Mouse (Mus musculus) T-helper 2 cell (primary cell): Measurements from ENCODE around the gene Rgs6.

Experiments
- in situ Hi-C: fragments of 300-600 bp; cut with MboI, MseI; formaldehyde crosslinking; loops from one replicate; pipeline ENCODE4 v1.15.1; 2025; ENCODE audit warnings: high pct_unique_total_duplicates

Gene Rgs6

DNA sequence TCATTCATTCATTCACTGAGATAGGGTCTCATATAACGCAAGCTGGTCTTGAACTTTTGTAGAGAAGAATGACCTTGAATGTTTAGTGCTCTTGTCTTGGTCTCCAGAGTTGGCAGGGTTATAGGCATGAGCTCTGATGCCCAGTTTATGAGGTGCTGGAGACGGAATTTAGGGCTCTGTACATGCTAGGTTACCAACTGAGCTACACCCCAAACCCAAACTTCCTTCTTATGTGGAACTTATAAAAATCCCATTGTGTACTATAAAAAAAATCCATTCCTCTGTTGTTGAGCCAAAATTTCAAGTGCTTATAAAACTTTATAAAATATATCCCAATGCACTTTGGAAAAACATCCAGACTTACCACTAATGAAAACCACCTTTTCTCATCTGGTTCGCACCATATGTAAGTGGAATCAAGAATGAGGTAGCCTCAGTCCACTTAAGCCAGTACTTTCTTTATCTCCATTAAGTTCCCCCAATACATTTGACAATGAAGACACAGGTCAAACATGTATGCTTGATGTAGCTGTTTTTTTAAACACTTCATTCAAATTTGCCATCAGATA, 260.3 kb downstream of the Rgs6 start:
- in situ Hi-C loops, result no loop called here

DNA sequence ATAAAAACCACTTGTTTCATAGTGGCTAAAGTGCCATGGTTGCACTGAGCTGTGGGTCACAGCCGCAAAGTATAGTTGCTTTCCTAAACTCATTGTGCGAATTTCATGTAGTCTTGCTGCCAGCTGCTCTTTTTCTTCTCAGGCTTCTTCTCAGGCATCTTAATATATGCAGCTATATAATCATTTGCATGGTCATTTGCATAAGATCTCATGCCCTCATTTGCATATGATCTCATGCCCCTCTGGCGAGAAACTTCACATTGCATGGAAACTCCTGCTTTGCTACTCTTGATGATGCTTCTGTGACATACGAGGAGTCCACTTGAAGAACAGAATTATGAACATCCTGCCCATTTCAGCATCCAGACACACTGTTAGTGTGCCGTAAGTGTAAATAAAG, 266.8 kb downstream of the Rgs6 start:
- in situ Hi-C loops, result loop anchor here (25.0 kb wide), 1 partner anchor 1982 kb away; no protein-coding TSS in a partner anchor

DNA sequence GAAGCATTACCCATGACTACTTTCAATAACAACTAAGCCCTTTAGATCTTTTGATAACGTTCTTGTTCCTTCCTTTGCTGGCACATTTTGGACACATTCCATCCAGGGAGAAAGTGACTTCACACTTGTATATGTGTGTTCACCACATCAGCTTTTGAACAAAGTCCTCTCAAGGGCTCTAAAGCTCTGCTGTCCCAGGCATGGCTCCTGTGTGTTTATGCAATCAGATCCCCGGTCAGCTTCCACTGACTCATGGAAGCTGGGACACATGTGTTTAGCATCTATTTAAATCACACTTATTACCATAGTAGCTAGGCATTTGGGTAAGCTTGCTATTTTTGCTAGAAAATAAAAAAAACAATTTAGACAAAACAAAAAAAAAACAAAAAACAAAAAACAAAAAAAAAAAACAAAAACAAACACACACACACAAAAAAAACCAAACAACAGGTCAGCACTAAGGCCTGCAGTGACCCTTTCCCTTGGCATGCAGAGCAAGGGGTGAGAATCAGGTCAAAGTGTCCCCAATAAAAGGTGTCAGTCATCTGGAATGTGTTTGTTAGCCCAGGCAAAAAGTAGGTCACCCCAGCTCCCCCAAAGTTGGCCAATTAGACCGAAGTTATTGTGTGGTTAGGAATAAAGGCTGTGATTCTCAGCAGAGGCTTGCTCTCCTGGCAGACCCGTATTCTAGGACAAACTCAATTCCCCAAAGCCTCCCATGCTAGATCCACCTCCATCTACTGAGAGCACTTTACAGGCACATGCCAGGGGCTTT, 267.4 kb downstream of the Rgs6 start:
- in situ Hi-C loops, result loop anchor here (25.0 kb wide), 1 partner anchor 1982 kb away; no protein-coding TSS in a partner anchor

DNA sequence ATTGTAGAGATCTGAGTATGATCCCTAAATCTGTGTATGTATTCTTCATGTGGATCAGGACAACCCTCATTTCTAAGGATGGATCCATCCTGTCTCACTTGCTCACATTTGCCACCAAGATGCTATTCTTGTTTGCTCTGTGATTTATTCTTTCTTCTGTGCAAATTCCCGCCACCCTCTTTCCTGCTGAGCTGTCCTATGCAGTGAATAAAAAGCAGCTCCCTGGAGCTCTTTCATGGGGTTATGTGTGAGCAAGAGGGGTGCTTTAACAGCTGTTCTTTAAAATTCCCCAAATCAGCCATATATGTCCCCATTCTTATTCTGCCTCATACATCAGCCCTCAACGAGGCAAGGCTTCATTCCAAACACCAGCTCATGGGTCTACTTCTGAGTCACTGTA, 277.6 kb downstream of the Rgs6 start:
- in situ Hi-C loops, result loop anchor here (25.0 kb wide), 1 partner anchor 1972 kb away; no protein-coding TSS in a partner anchor

DNA sequence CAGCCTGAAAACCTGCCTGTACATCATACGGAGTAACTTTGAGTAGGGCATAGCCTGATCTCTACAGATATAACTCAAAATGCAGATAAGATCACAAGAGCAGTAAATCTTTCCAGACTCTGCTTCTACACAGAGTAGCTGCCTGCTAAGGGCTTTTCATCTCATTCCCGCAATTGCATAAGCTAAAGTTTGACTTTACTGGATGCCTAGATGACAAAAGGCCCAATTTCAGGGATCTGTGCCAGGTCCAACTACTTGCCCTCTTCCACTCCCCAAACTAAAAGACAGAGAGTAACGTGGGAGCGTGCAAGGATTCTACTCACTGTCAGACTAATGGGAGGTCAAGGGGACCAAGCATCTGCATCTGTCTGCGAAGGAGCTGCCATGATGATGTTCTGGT, 292.6 kb downstream of the Rgs6 start:
- in situ Hi-C loops, result no loop called here

DNA sequence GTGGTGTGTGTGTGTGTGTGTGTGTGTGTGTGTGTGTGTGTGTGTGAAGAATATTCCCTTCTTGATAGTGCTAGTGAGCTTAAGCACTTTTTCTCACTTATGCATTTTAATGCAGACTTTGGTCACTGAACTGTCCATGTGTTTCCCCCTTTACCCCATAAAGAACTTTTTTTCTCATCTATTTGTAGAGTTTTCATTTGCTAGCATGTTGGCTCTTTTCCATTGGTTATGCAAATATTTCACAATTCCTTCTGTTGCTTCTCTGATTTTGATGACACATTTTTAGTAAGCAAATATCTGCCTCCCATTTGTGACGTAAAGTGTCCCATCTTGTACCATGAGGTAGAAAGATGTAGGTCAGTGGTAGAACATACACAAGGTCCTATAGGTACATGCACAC, 295.0 kb downstream of the Rgs6 start:
- in situ Hi-C loops, result no loop called here

DNA sequence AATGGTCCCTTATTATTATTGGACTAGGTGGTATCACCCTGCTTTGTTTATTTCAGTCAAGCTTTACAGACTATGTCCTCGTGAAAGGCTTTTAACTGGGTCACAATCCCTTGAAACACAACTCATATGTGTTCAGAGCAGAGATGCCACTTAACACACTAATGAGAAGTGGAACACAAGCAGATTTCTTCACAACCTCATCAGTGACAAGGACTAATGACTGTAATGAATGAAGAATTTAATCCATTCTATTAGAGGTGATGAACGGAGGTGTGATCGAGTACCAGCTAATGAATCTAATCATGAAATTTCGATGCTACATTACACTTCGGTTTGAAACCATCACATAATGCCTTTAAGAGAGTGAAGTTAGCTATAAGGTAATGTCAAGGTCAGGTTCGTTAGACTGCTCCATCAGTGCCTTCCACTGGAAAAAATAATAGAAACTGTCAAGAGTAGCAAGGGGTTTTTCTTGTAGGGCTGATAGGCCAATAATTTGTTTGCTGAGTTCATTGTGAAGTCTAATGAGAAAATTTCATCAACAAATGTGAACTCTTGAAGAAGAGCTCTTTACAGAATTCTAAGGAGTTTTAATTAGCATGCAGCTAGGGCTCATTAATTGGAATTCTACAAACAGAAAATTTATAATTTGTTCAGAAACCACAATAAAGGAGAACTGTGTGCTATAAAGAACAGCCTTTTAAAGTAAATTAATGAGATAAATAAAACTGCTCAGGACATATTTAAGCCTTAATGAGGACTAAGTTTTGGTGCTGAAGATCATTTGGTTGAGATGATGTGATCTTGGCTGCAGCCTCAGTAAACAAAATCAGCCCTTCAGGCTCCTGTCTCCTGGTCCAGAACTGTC, 307.1 kb downstream of the Rgs6 start:
- in situ Hi-C loops, result no loop called here

DNA sequence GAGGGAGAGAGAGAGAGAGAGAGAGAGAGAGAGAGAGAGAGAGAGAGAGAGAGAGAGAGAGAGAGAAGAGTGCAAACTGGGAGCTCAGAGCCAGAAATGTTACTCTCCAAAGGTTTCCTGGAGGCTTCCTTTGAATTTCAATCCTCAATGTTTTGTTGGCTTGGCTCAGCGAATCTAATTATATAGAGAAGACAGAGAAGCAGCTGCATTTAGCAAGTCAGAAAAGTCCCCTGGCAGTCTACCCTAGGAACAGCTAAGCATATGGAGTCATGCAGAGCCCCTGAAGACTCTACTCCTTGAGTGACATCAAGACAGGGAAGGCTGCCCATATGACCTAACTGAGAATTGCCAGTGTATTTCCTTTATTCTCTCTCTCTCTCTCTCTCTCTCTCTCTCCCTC, 317.7 kb downstream of the Rgs6 start:
- in situ Hi-C loops, result no loop called here

DNA sequence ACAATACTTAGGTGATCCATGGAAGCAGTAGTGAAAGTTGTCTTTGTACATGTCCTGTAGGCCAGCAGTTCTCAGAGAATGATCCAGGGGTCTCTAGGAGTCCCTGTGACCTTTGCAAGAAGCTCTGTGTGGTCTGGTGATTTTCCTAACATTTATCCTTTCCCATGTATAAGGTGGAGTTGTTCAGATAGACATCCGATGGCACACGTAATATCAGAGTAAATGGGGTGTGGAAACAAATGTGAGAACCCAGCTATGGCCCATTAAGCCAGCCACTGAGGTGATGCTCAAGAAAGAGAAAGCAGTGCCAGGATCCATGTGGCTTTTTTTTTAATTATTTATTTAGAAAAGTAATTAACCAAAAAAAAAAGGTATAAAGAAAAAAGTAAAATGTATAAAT, 322.8 kb downstream of the Rgs6 start:
- in situ Hi-C loops, result no loop called here

DNA sequence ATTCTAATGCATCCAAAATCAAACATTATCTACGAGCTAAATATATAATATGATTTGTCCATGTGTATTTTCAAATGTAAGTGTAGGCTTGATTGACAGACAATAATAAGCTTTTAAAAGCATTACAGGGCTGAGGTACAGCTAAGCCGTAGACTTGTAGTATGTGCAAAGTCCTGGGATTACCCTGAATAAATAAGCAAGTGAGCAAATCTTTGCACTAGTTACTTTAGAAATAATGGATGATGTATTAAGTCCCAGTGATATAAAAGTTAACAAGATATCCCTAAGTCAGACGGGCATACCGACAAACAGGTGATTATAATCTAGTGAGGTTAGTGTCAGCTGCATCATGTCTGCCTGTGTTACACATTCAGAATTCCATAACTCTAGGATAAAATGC, 326.0 kb downstream of the Rgs6 start:
- in situ Hi-C loops, result no loop called here

DNA sequence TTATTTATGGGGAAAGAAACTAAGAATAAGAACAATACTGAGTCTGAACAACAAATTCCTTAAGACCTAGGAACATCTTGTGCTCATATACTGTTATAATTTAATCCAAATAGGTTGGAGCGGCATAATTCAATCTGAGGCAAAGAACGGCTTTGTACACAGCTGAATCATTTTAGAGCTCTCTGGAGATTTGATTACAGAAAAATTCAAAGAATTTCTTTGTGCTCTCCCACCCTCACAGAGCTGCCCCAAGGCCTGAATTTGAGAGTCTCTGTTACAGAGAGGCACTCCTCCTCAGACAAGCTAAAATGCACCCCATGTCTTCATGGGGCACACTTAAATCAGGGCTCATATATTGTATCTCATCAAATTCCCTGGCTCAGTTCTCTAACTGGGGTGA, 332.1 kb downstream of the Rgs6 start:
- in situ Hi-C loops, result loop anchor here (10.0 kb wide), 1 partner anchor 1205 kb away; no protein-coding TSS in a partner anchor

DNA sequence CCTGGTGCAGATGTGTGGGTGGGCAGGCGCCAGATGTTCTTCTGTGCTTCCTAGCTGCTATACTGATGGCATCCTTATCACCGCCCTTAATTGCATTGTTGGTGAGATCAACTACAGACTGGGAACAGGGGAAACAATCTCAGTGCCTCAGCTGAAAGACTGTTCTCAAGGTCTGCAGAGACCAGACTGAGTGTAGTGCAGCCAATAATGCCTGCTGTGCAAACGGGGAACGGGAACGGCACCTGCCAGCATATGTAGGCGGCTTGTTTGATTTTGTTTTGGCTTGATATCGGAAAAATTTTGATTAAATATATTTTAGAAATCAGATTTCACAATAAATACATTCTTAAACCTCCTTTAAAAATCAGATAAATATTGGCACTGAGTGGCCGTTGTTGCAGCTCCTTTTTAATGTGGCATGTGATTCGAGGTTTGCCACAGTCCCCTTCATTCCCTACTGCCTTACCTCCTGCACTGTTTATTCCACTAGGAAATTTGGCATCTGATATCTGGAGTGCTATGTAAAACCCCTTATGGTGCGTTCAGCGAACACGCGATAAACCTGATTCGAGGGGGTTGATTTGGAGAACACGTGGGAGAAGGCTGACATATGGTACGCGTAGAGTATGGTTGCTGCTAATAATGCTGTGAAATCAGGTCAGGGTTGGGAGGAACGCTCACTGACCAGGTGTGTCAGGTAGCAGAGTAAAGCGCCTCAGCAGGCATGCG, 333.4 kb downstream of the Rgs6 start:
- in situ Hi-C loops, result loop anchor here (10.0 kb wide), 1 partner anchor 1207 kb away; no protein-coding TSS in a partner anchor

DNA sequence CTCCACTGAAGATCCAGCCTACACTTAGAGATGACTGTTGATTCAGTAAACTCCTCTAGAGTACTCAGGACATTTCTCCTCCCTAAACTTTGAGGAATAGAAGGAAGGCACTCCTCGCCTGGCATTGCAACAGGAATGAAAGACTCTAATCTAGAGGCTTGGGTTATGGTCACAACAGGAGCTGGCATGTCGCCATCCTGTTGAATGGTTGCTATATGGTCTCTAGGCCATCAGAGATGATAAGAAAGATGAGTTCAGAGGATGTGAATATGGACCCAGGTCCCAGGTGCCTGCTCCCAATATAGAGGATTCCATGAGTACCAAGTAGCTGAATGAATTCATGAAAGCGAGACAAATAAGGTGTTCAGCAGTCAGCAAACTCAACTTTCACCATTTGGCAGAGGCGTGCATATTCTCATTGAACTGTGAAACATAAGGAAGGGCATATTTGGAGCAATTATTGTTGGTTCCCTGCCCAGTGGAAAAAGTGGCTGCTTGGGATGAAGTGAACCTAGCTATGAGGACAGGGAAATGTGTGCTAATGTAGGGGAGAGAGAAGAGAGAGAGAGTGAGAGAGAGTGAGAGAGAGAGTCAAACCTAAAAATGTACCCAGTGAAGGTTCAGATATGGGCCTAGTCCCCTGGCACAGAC, 334.9 kb downstream of the Rgs6 start:
- in situ Hi-C loops, result loop anchor here (10.0 kb wide), 1 partner anchor 1208 kb away; no protein-coding TSS in a partner anchor

DNA sequence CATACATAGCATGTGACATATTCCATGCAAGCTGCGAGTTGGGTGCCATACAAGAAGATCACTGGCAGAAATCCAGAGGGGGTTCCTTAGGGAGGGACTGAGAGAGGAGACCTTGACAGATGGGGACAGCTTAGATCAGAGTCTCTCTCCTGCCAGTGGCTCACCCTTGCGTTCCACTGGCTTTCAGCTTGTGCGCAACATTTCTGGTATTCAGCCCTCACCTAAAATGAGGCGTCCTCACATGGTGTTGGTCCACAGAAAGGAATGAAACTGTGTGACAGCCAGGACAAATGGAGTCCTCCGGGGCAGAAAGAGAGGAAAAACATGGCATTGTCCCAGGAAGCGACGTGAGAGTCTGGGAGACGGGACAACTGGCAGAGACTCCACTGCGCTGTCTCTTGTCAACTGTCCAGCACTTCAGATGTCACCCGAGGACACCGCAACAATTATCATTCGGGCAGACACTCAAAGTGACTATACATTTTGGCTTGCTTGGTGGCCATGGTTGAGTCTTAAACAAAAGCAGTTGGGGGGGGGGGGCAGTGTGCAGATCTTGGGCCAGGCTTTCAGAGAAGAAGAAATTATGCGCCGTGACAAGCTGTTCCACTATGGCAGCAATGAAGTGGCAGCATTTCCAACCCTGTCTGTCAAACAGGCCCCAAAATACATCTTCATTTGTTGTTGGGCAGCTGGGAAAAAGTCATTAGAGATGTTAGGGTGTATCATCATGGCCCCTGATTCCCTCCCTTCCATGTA, 344.8 kb downstream of the Rgs6 start:
- in situ Hi-C loops, result no loop called here

DNA sequence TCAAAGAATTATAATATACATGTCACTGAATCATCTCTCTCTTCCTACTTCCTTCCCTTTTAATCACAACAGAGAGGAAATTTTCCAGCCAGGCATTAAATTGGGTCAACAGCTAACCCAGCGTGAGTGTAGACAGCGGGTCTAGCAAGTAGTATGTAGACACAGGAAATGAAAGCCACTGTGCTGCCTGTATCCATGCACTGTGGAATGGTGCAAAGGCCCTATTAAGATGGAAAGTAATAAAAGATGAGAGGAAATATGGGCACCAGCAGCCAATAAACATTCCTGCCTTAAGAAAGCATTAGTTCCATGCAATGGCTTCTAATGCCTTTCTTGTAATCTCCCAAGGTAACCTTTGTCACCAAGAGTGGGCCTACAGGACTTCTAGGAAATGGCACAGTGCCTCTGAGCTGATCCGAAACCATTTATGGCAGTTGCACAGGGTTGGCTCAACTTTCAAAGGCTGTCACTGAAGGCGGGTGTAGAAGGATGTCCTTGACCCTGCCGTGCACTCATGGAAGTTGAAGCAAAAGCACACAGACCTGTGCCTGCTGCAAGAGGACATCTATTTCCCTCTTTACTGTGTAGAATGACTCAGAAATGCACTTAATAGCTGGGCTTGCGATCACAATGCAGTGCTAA, 347.1 kb downstream of the Rgs6 start:
- in situ Hi-C loops, result no loop called here

DNA sequence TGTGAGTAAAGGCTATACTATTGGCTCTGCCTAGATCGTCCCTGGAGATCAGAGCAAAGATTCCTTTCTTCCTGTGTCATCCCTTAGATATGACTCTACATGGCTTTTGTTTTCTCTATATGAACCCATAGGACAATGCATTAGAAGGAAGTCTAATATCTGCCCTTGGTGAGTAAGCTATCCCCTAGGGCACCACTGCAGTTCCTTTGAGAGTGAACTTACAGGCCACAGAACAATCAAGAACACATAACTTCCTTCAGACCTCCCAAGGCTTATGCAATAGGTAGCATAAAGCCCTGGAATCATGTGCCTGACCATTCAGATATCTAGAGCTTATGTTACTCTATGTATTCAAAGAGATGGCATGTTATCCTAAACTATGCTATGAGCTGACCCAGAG, 347.7 kb downstream of the Rgs6 start:
- in situ Hi-C loops, result no loop called here

DNA sequence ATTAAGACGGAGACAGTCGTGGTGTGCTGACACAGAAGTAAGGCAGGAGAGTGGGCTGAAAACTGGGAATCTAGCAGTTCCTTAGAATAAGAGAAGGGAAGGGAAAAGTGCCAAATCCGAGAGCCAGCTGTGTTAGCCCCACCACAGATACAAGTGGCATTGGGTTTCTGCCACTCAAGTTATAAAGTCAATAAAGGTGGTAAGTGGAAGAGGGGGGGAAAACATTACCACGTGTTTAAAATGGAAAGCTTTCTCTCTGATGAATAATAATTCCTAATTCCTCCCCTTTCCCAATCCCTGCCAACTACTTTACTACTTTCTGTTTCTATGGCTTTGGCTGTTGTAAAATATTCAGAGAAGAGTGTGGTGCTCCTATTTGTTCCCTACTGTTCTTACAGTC, 352.4 kb downstream of the Rgs6 start:
- in situ Hi-C loops, result loop anchor here (10.0 kb wide), 1 partner anchor 276 kb away; no protein-coding TSS in a partner anchor

DNA sequence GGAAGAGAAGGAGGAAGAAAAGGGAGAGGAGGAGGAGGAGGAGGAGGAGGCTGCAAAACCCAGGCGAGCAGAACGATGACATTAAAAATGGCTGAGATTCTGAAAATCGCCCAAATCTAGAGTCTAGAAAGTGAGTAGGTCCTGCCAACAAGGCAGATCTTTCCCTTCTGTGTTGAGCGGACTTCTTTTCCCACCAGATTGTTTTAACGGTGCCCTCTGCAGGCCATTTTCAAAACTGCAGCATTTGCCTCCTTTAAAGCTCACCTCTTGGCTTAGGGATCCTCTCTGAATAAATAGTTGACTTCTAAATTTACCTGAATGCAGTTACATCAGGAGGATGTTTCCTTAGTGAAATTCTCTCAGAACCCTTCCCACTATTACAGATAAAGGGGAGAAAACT, 358.4 kb downstream of the Rgs6 start:
- in situ Hi-C loops, result loop anchor here (10.0 kb wide), 1 partner anchor 282 kb away; no protein-coding TSS in a partner anchor

DNA sequence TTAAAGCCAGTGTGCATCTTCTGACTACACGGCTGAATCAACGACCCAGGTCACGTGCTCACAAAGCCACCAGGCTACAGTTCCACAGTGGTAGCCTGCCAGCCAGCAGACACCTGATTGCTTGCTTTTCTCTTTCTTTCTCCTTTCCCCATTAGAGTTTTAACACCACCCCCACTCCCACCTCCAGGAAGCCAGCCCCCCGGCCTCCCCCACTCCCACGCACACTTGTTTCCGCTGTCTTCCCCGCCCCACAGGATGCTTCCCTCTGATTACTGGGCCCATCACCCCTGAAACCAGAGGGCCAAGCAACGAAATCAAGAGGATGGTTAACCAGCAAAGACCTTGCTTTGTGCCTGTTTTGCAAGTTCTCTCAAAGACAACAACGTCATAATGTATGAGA, 373.0 kb downstream of the Rgs6 start:
- in situ Hi-C loops, result no loop called here

DNA sequence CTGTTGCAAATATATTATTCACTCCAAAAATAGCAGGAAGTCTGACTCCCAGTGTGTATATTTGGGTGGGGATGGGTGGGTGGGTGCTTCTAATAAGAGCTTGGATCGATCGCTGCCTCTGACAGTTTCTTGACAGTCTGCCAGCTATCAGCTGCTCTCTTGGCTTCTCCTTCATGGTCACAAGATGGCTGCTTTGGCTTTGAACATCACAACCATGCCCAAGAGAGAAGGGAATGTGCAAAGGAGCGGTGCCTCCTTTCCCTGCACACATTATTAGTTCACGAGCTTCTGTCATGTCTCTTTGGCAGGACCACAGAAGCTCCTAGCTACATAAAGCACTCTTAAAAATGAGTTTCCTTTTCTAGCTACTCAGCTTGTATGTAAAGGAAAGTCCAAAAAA, 373.8 kb downstream of the Rgs6 start:
- in situ Hi-C loops, result no loop called here
